Mouse (Mus musculus): Measurements from ENCODE around the gene Ppm1m.
"Not testable (repeated sequence)": the region's sequence is repeated elsewhere in the genome, so short reads cannot be mapped to it uniquely, and the experiment has no call there.

Ppm1m gene

DNA sequence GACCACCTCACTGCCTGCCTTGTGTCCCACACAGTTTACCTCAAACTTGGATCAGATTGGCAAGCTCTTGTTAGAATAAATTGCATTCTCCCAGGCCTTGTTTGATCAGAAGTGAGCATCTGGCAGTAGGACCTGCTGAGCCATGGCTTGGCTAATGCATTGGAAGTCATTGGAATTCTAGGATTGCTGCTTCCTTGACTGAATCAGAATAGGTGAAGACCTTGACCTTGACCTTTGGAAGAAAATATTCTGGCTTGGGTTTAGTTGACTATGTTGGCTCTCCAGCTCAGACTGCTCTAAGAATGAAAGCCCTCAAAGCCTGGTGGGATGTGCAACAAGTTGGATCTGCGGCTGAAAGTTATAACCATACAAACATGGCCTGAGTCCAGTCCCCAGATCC lies 8.2 kb downstream of the Ppm1m start:
- no peak for DNase-seq

DNA sequence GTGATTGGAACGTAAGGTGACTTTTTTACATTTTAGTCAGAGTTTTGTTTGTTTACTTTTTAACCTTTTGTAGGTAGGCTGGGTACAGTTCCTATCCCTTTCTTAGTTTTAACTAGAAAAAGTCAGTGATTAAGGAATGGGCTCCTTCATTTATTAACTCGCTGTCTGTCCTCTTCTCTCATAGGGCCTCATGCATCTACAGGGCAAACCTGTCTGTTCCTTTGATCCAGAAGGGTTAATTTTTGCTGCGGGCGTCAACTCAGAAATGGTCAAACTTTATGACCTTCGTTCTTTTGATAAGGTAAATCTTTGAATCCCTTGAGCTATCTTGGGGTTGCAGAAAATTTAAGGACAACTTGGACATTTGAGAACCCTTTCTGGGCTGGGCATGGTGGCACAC lies 15.6 kb downstream of the Ppm1m start:
- DNase-seq, result no peak

DNA sequence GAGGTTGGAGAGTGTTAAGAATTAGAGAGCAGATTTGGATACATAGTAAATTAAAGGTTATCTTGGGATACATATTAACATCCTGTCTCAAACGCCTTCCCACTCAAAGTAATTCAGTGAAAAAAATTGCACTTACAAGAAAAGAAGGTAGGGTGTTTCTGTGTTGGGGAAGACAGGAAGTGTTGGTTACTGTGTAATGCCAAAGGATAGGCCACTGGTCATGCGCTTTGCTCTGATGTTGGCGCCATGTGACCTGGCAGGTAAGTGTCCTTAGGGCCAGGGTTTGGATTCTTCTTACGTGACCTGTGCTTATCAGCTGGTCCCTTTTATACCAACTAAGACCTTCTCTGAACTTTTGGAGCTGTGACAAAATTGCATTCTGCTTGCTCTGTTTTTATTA lies 17.4 kb downstream of the Ppm1m start:
- DNase-seq, result no peak

DNA sequence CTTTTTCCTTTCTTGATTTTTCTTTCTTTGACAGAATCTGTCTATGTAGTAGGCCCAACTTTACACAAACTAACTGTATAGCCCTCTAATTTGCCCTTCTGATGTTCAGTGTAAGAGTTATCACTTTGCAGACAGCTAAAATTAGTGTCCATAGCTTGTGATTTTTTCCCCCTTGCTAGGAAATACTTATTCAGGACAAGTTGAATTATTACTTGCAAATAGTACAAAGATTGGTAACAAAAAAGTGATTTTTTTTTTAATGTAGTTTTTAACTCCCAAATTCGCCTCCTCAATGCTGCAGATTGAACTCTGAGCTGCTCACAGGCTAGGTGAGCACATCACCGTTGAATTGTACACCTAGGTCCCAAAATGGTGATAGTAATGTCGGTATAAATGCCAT lies 19.6 kb downstream of the Ppm1m start:
- DNase-seq, result no peak

DNA sequence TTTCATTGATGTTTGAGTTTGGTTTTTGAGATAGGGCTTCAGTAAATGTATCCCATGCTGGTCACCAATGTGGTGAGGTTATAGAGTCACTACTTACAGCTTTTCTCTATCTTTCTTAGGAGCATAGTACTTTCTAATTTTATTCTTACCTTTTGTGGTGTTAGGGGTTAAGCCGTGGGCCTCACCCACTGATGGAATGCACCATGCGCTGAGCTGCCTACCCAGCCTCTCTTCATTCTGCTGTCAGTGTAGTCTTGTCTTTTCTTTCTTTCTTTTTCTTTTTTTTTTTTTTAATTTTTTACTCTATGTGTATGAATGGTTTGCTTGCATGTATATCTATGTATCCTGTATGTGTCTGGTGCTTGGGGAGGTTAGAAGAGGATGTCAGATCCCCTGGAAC lies 20.1 kb downstream of the Ppm1m start:
- DNase-seq, result no peak

DNA sequence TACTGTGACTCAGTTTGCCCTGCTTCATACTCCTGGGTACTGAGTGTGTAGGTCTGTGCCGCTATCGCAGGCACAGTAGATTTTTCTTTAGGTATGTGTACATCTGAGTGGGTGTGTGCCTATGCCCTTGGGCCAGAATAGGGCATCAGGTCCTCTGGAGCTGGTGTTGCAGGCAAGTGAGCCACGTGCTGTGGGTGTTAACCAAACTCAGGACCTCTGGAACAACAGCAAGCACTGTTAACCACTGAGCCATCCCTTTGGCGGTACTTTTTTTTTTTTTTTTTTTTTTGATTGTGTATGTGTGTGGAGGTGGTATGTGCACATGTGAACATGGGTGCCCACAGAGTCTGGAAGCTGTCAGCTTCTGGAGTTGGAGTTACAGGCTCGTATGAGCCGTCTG lies 21.7 kb downstream of the Ppm1m start:
- no peak for DNase-seq

DNA sequence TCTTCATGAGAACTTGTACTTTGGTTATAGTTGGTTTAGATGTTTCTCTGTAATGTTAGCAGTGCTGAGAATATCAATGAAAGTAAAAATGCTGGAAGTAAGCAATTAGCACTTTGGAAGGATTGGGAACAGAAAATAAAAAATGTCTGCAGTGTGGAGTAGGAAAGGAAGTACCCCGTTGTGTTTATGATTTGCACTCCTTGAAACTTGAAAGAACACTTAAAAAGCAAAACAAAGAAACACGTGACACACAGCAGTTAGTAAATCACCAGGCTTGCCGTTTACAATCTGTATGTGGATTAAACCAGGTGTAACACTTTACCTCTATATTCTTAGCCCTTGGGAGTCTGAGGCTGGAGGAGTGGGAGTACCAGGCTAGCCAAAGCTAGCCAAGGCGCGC lies 22.8 kb downstream of the Ppm1m start:
- DNase-seq, result no peak

DNA sequence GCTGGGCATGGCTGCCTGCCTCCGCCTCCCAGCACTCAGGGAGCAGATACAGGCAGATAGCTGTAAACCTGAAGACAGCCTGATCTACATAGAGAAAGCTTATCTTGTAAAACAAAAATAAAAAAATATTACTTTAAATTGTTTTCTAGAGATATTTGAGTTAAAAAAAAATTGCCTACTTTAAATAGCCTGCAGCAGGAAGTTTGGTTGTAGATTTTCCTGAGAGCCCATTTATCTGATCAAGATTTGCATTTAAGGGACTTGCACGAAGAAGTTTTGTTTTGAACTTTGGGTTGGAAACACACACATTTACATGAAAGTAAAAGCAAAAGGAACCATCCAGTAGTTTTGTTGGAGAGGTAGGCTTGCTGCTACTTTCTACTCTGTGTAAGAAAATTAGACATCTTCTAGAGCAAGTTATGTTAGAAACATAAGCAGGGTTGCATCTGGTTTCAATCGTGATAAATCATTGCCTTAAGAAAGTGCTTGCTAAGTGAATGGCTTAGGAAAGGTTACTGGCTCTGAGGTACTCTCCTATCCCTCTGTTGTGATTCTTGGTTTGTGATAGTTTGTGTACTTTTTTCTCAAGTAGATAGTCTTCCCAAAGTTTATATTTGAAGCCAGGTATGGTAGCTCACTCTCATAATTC lies 23.9 kb downstream of the Ppm1m start:
- DNase-seq, result no peak

DNA sequence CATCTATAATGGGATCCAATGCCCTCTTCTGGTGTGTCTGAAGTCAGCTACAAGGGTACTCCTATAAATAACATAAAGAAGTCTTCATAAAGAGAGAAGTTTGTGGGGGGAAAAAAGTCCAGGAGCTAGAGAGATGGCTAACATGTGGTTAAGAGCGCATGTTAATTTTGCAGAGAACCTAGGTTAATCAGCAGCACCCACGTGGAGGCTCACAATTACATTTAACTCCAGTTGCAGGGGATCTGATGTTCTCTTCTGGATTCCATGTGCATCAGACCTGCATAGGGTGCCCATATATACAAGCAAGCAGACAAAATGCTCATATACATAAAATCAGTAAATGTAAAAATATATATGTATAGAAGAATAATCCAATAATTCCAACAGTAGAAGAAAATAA lies 26.2 kb downstream of the Ppm1m start:
- DNase-seq, result no peak

DNA sequence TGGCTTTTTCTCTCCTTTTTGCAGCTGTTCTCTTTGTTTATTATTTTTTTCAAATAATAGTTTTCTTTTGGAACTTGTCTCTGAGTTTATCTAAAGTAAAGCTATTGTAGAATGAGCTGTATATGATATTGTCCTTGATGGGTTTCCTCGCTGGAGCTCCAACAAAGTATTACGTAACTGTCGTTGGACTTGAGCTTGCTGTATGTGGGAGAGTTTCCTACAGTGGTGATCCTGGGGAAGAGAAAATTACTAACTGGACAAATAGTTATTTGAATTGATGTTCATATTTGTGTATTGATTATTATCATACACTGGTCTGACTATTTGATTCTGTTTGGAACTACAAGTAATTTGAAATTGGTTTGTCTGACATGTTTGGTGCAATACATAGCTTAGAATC lies 27.0 kb downstream of the Ppm1m start:
- no peak for DNase-seq

DNA sequence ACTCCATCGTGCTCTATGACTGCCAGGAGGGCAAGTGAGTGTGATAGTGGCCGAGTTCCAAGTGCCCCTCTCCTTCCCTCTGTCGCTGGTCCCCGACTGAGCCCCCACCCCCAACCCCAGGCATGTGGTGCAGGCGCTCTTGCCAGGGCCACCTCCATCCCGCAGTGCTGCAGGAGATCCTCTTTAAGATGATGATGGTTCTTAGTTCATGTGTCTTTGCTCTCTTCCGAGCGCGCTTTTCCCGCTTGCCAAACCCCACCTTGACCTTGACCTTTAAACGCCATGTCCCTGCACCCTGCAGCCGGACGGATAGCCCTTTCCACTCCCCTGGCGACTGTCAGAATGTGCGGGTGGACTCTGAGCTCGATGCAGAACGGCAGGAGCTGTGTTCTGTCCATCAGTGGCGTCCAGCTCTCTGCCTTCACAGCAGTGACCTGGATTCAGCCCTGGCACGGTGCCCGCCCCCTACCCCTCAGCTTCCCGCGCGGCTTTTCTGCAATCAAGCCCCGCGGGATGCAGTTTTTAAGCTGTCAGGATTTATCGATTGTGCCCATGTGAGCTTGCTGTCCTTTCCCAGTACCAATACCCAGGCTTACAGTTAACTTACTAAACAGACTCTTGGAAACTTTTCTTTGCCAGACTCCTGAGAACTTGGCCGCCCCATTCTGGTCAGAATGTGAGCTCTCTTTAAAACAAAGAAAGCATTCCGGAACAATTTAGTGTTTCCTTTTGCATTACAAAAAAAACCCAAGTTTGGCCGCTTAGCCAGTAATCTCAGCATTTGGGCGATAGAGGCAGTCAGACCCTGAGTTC lies 28.0 kb downstream of the Ppm1m start:
- DNase-seq, result peak; percentile 88

DNA sequence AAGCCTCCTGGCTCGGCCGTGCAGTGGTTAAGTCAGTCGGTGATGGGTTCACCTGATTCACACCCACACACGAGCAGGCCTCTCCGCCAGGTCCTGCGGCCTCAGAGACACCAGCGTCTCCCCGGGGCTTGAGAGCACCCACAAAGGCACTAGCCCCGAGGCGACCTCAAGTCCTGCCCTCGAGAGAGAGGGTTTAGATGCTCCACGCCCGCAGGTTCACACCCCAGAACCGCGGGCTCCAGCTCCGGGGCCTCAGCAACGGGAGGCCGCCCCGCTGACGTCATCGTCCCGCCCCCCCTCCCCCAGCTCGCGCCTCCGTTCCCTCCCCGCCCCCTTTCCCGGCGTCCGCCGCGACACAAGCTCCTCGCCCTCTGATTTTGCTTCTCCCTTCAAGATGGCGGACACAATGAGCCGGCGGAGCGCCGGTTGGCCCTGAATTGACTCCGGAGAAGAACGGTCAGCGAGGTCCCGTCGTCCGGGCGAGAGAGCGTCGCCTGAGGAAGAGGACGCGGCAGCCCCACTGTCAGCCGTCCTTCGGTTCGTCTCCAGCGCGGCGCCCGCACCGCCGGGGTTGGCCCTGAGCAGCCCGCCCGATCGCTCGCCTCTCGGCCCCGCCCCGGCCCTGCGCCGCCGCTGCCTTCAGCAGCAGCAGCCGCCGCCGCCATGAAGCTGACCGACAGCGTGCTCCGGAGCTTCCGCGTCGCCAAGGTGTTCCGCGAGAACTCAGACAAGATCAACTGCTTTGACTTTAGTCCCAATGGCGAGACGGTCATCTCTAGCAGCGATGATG lies 28.8 kb downstream of the Ppm1m start, which contains the start of gene Wdr82:
Gene Wdr82, plus strand, starts transcription at position 373 of the 790 bp plus-strand sequence.
- DNase-seq, result peak; percentile 94

DNA sequence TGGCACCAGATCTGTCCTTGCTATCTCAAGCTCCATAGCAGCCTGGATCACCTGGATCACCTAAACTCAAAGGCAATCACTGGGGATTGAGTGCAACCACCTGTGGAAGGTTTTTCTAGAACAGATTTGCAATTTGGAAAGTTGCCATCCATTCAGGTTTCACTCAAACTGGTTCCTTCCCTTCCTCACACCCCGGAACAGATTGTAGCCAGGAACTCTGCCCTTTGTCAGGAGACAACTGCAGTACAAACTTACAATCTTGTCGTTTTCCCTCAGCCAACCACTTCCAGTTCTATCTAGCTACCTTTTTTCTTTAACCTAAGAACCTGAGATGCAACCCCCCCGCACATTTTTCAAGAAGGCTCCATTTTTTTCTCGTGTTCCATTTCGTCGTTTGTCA lies 29.6 kb downstream of the Ppm1m start:
- no peak for DNase-seq

DNA sequence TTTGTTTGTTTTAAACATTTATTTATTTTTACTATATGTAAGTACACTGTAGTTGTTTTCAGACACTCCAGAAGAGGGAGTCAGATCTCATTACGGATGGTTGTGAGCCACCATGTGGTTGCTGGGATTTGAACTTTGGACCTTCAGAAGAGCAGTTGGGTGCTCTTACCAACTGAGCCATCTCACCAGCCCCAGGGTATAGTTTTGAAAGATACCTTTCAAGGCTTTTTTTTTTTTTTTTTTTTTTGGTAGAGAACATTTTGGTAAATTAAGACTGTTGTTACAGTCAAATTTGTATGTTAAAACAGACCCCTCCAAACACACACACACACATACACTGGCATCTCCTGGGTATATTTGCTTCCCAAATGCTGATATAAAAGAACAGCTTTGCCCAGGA lies 30.5 kb downstream of the Ppm1m start:
- not testable (repeated sequence) for DNase-seq

DNA sequence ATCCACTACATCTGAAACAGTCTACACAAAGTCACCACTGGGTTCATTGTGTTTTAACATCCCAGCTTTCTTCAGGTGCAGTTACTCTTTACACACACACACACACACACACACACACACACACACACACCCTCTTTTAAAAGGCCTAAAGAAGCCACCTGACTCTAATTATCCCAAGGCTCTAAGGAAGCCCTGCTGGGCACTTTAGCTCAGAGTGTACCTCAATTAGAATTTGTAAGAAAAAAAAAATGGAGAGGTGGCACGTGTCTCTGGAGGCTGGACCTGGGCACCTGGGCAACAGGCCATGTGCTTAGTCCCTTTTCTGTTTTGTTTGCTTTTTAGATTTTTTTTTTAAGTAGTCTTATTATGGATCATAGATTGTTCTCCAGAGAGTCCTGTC lies 31.8 kb downstream of the Ppm1m start:
- no peak for DNase-seq

DNA sequence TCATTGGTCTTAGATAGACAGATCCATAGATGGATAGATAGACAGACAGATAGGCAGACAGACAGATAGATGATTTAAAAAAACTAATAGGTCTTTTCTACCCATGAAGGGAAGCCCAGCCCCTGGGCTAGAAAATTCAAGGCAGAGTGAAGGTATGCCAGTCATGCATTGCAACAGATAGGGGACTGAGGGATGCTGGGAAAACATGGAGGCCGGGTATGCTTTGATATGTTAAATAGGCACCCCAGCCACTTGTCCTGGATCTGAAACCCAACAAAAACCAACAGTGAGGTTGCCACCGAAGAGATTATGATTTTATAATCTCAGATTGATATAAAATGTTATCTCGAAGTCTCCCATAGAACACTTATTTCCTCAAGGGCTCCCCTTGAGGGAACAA lies 32.3 kb downstream of the Ppm1m start:
- no peak for DNase-seq

DNA sequence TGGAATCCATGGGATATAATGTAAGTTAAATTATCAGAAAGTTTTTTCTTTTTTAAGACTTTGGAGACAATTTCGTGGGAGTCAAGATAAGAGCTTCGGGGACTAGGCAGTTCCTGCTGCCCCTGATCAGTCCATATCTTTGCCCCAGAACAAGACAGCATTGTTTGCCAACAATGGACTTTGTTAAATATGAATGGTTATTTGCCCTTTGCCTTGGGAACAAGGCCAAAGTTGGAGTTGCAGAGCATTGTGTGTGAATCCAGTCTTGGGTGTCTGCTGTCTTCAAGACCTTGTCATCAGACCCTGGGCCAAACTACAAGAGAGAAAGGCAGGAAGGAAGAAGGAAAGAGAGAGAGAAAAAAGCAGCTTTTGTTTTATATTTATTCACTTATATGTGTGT lies 32.8 kb downstream of the Ppm1m start:
- no peak for DNase-seq

DNA sequence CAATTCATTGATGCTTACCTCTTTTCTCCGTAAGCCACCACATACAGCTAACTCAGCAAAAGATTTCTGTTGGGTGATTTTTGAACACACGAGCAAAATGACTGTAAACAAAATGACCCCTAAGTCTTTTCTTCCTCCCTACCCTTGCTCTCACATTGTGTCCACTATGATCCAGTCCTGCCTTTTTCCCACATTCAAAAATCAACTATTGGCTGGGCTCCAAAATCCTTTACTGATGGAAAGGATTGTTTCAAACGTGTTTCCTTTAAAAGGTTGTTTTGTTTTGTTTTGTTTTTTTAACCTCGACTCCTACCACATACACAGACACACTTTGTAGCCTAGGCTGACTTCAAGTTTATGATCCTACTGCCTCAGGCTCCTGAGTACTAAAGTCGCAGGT lies 39.1 kb downstream of the Ppm1m start:
- DNase-seq, result no peak

DNA sequence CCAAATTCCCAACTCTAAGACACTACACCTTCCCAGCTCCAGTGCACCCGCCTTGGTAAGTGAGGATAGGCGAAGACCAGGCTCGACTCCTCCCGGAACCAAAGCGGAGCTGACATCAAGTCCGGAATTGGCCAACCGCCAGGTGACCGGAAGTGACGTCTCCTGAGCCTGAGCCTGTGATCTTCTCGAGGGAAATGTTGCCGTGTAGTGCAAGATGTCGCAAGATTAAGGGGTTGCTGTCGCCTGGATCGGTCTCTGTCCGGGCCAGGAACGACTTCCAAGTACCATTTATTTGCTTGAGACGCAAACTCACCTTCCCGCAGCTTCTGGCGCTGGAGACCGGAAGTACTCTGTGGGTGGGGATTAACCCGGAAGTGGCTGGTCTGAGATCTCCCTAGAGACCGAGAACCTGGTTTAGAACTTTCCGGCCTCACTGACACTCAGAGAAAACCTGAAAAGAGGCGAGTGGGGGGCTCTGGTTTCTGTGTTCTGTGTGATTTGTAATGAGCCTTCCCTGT lies 39.7 kb downstream of the Ppm1m start:
- peak; percentile 97 for DNase-seq

DNA sequence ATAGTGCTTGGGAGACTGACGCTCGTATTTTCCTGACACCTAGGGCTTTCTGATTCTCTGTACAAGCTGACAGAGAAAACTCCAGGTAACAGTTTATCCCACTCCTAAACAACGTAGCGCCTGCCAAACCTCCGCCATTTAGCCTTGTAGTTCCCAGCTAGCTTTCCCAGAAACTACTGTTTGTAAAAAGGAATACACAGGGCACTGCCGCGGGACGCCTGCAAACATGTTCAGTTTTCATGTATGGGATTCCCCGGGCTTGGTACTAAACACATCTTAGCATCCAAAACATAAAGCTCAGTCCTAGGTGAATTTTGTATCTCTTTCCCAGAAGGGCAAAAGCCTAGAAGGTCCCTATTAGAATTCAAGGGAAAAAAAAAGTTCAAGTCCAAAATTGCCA lies 40.3 kb downstream of the Ppm1m start:
- no peak for DNase-seq

DNA sequence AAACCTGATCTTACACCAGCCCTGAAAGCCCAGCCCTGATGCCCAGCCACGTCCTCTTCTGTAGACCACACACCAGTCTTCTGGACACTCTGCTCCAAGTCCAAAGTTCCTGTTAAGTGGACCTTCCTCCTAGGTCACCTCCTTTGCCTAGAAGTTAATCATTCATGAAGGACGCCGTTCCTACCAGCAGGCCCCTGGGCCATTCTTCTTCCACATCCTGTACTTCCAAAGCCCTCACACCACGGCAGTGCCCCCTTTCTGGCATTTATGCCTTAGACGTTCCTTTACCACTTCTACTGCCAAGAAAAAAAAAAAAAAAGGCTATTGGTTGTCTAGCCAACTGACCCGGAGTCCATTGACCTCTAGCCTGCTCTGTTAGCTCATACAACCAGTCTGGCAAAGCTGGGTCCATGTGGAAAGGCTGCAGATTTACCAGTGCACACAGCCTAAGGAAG lies 41.5 kb downstream of the Ppm1m start, which contains the start of gene Glyctk:
Gene Glyctk, minus strand, starts transcription at position 102 of the 455 bp plus-strand sequence.
- peak; percentile 77 for DNase-seq

DNA sequence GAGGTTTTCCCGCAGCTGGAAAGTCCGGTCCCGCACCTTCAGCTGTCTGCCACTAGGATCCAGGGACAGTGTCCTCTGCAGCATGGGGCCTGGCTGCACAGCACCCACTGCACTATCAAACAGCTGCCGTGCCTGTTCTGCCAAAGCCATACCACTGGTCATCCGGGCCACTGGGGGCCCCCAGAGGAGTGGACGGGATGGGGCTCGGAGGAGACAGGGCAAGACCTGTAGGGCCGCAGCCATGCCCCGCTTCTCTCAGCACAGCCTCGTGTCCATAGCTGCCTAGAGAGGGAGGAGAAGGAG lies 42.0 kb downstream of the Ppm1m start:
- no peak for DNase-seq

DNA sequence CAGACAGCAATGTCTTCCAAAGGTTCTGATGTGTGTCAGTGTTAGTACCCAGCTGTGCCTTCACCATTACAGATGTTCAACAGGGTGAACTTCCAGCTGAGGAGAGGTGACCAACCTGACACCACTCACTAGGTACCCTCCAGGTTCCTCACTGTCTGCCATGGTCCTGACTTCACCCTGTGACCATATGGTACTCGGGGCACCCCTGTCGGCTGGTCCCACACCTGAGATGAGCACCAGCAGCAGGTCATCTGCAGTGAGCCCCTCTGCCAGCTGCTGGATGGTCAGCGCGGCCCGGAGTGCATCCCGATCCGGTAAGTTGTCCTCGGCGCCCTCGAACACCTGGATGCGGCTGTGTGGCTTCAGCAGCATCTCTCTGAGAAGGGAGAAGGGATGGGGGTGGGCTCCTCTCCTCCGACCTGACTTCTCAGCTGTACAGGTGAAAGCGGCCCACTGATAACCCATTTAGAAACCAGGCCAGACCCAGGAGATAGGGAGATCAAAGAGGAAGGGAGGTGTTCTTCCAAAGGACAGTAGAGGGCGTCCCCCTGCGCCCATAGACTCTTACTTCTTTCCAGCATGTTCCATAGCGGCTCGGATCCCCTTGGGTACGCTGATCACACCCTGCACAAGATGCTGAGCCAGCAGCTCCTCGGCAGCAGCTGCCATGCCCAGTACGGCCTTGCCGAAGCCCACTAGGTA lies 42.5 kb downstream of the Ppm1m start:
- DNase-seq, result peak; percentile 52
